Mouse (Mus musculus) intestine, postnatal 0 days (tissue): ENCODE data around the gene Thbs1. TPM values are rescaled to one million over a fixed set of nuclear protein-coding genes. Genes with fewer than 3 reads are reported as not detected.

ENCODE experiments used
- ATAC-seq: fragments of 200-750 bp; cut with Nextera tagmentation; 2 replicates; pipeline ENCODE4 v1.8.0; 2017; ENCODE audit warnings: mild to moderate bottlenecking, moderate TSS enrichment, moderate library complexity
- H3K27ac ChIP-seq: fragments of 300-500 bp; sonication (generic); 2 replicates; pipeline ENCODE4 v1.5.1; 2014; ENCODE audit warnings: mild to moderate bottlenecking, low read depth, low read length, moderate library complexity
- H3K27me3 ChIP-seq: fragments of 300-500 bp; sonication (generic); replicated peaks from 2 replicates; pipeline ENCODE4 v1.6.1; 2014; ENCODE audit warnings: low read length, mixed read lengths; ENCODE audit not compliant: control insufficient read depth, insufficient read depth
- H3K36me3 ChIP-seq: fragments of 300-500 bp; sonication (generic); 2 replicates; pipeline ENCODE4 v1.6.1; 2014; ENCODE audit warnings: mild to moderate bottlenecking, moderate library complexity; ENCODE audit not compliant: control insufficient read depth, insufficient read depth
- H3K4me1 ChIP-seq: fragments of 300-500 bp; sonication (generic); replicated peaks from 2 replicates; pipeline ENCODE4 v1.6.1; 2014; ENCODE audit warnings: antibody characterized with exemption, low read length, mixed read lengths; ENCODE audit not compliant: control insufficient read depth, insufficient read depth
- H3K4me2 ChIP-seq: fragments of 300-500 bp; sonication (generic); replicated peaks from 2 replicates; pipeline ENCODE4 v1.6.1; 2014; ENCODE audit warnings: low read depth, mild to moderate bottlenecking, moderate library complexity
- H3K4me3 ChIP-seq: fragments of 300-500 bp; sonication (generic); 2 replicates; pipeline ENCODE4 v1.5.1; 2014; ENCODE audit warnings: low read depth, low read length
- H3K9ac ChIP-seq: fragments of 300-500 bp; sonication (generic); 2 replicates; pipeline ENCODE4 v1.6.1; 2014; ENCODE audit warnings: mild to moderate bottlenecking, low read depth, low read length
- H3K9me3 ChIP-seq: fragments of 300-500 bp; sonication (generic); 2 replicates; pipeline ENCODE4 v1.6.1; 2016; ENCODE audit warnings: mixed run types; ENCODE audit not compliant: control insufficient read depth
- CTCF ChIP-seq: sonication (generic); IDR thresholded peaks from 2 replicates; pipeline ENCODE4 v1.5.1; 2016; ENCODE audit warnings: low read depth, mild to moderate bottlenecking, control low read depth, antibody characterized with exemption, moderate library complexity
- WGBS: fragments of 180-500 bp; shearing (Covaris S2); extraction: QIAGEN DNeasy Blood & Tissue Kit; methylation state at CpG from one replicate; pipeline ENCODE4 v1.1.7; 2014; 5-methylcytosine and 5-hydroxymethylcytosine counted together
- polyA plus RNA-seq: library from polyadenylated mRNA; unstranded; fragments of >200 nt; fragmentation: Nextera tagmentation; extraction: Ambion mirVana; gene quantifications from 2 replicates; pipeline ENCODE4 v1.2.1, GENCODE M21; 2015

The Thbs1 gene
- polyA plus RNA-seq, 1 experiment from 2014 or later = 13.2 TPM

DNA sequence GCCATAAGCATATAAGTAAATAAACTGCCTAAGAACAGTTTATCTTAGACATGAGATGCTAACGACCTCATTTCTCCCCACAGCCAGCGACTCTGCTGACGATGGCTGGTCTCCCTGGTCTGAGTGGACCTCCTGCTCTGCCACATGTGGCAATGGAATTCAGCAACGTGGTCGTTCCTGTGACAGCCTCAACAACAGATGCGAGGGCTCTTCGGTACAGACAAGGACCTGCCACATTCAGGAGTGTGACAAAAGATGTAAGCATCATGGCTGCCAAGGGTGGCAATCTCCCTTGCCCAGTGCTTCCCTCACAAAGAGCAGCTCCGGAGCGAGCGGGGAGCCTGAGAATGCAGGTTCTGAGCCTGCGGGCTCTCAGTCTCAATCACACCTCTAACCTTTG is 5.7 kb downstream of the Thbs1 start:
- H3K36me3 ChIP-seq = peaks cover 59% of the 10 kb centered on the region
- H3K27ac ChIP-seq = no peak overlapping the region
- no peak for TF ChIP-seq CTCF
- H3K4me1 ChIP-seq = no peaks in the 10 kb centered on the region
- H3K27me3 ChIP-seq = no peaks in the 10 kb centered on the region
- WGBS = 49% methylated on average over 11 of the region's 11 CpGs
- no peak for ATAC-seq
- H3K9me3 ChIP-seq = no peaks in the 10 kb centered on the region
- H3K4me2 ChIP-seq = no peak overlapping the region
- H3K4me3 ChIP-seq = no peak overlapping the region
- no peak overlapping the region for H3K9ac ChIP-seq

DNA sequence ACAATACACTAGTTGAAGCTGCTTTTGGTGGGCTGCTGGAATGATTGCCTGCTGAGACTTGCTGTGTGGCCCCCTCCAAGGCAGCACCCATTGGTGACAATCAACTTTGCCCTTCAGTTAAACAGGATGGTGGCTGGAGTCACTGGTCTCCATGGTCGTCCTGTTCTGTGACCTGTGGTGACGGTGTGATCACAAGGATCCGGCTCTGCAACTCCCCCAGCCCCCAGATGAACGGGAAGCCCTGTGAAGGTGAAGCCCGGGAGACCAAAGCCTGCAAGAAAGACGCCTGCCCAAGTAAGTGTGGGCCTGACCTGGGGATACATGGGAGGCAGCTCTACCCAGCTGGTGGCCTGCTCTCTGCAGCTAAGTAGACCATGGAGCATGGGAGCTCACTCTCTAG is 6.4 kb downstream of the Thbs1 start:
- Histone ChIP-seq H3K4me1 (no peaks in the 10 kb centered on the region), H3K27me3 (no peaks in the 10 kb centered on the region), H3K4me3 (no peak overlapping the region), H3K27ac (no peak overlapping the region), H3K36me3 (peaks cover 66% of the 10 kb centered on the region), H3K9me3 (no peaks in the 10 kb centered on the region), H3K9ac (no peak overlapping the region), H3K4me2 (no peak overlapping the region)
- WGBS = 87% methylated on average over 6 of the region's 6 CpGs
- no peak for TF ChIP-seq CTCF
- ATAC-seq = no peak

DNA sequence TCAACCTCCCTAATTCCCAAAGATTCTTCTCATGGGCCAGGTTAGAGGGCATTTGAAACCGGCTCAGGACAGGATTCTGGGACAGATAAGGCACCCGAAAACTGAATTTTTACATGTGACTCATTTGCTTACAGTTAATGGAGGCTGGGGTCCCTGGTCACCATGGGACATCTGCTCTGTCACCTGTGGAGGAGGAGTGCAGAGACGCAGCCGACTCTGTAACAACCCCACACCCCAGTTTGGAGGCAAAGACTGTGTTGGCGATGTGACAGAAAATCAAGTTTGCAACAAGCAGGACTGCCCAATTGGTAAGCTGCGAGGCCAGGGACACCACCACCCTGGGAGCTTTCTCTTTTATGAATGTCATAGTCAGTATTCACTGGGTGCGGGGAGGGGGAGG is 6.8 kb downstream of the Thbs1 start:
- Histone ChIP-seq H3K27ac (no peak overlapping the region), H3K9me3 (no peaks in the 10 kb centered on the region), H3K36me3 (peaks cover 70% of the 10 kb centered on the region), H3K4me3 (no peak overlapping the region), H3K4me1 (no peaks in the 10 kb centered on the region), H3K9ac (no peak overlapping the region), H3K4me2 (no peak overlapping the region), H3K27me3 (no peaks in the 10 kb centered on the region)
- no peak for ATAC-seq
- WGBS = 93% methylated on average over 7 of the region's 7 CpGs
- no peak for TF ChIP-seq CTCF

DNA sequence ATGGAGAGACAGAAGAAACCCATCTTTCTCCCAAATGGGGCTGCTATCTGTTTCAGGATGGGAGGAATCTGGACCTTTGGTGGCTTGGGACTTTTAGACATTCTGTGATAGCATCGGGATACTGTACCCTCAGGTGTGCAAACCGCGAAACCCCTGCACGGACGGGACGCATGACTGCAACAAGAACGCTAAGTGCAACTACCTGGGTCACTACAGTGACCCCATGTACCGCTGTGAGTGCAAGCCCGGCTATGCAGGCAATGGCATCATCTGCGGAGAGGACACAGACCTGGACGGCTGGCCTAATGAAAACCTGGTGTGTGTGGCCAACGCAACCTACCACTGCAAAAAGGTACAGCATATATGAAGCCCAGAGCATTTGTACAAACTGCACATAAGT is 8.0 kb downstream of the Thbs1 start:
- WGBS = 98% methylated on average over 12 of the region's 12 CpGs
- H3K4me2 ChIP-seq = no peak overlapping the region
- H3K27ac ChIP-seq = no peak overlapping the region
- ATAC-seq = no peak
- H3K36me3 ChIP-seq = peaks cover 78% of the 10 kb centered on the region
- H3K9me3 ChIP-seq = no peaks in the 10 kb centered on the region
- H3K27me3 ChIP-seq = no peaks in the 10 kb centered on the region
- TF ChIP-seq CTCF = no peak
- no peak overlapping the region for H3K9ac ChIP-seq
- H3K4me1 ChIP-seq = no peaks in the 10 kb centered on the region
- H3K4me3 ChIP-seq = no peak overlapping the region

DNA sequence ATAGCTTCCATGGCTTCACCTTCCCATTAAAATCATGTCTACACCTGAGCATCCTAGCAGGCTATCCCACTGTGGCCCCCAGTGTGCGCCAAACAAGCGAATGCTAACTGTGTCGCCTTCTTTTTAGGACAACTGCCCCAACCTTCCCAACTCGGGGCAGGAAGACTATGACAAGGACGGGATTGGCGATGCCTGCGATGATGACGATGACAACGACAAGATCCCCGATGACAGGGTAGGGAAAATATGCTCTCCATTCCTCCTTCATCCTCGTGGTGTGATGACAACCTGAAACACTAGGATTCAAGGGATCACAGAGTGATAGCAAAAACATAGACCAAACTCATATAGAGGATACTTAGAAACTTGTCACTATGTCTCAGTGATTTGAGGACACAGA is 8.4 kb downstream of the Thbs1 start:
- Histone ChIP-seq H3K27me3 (no peaks in the 10 kb centered on the region), H3K4me3 (no peak overlapping the region), H3K4me2 (no peak overlapping the region), H3K36me3 (peaks cover 76% of the 10 kb centered on the region), H3K9me3 (no peaks in the 10 kb centered on the region), H3K27ac (no peak overlapping the region), H3K4me1 (no peaks in the 10 kb centered on the region), H3K9ac (no peak overlapping the region)
- TF ChIP-seq CTCF = no peak
- 94% methylated on average over 11 of the region's 11 CpGs for WGBS
- no peak for ATAC-seq

DNA sequence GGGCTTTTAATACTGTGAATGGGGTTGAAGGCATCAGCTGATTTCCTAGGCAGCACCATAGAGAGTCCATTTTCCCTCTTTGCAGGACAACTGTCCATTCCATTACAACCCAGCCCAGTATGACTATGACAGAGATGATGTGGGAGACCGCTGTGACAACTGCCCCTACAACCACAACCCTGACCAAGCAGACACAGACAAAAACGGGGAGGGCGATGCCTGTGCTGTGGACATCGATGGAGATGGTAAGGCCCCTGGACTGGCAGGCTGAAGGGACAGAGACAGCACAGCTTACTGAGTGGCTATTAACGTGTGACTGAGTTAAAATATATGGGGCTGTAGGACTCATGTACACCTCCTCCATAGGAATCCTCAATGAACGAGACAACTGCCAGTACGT is 9.1 kb downstream of the Thbs1 start:
- no peak overlapping the region for H3K27ac ChIP-seq
- no peak overlapping the region for H3K4me3 ChIP-seq
- no peak overlapping the region for H3K4me2 ChIP-seq
- no peak for ATAC-seq
- H3K36me3 ChIP-seq = peaks cover 76% of the 10 kb centered on the region
- H3K9me3 ChIP-seq = no peaks in the 10 kb centered on the region
- H3K9ac ChIP-seq = no peak overlapping the region
- no peaks in the 10 kb centered on the region for H3K27me3 ChIP-seq
- no peak for TF ChIP-seq CTCF
- no peaks in the 10 kb centered on the region for H3K4me1 ChIP-seq
- WGBS = 92% methylated on average over 7 of the region's 7 CpGs

DNA sequence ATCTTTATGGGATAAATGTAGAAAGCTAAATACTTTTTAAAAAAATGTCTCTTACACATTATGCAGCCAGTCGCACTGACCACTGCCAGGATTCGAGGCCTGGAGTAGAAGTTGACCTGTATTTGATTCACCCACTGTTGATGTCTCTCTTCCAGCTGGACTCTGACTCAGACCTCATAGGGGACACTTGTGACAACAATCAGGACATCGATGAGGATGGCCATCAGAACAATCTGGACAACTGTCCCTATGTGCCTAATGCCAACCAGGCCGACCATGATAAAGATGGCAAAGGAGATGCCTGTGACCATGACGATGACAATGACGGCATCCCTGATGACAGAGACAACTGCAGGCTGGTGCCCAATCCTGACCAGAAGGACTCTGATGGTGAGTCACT is 10.6 kb downstream of the Thbs1 start:
- Histone ChIP-seq H3K4me2 (no peak overlapping the region), H3K9ac (no peak overlapping the region), H3K27ac (no peak overlapping the region), H3K4me3 (no peak overlapping the region), H3K36me3 (peaks cover 68% of the 10 kb centered on the region), H3K27me3 (no peaks in the 10 kb centered on the region), H3K9me3 (no peaks in the 10 kb centered on the region), H3K4me1 (no peaks in the 10 kb centered on the region)
- 95% methylated on average over 6 of the region's 6 CpGs for WGBS
- TF ChIP-seq CTCF = no peak
- no peak for ATAC-seq
